Mouse (Mus musculus): Measurements from ENCODE around the gene Bdkrb1. TPM values are rescaled to one million over a fixed set of nuclear protein-coding genes. Genes with fewer than 3 reads are reported as not detected.

The Bdkrb1 gene
- polyA plus RNA-seq, 1 experiment from 2014 or later: 0.33 TPM

- no peaks in the 10 kb centered on the region for H3K9me3 ChIP-seq (ENCODE audit: control insufficient read depth, low read length)
- DNase-seq (ENCODE audit: low spot score) (no peak), ATAC-seq (ENCODE audit: low FRiP score) (no peak)
- peaks cover 13% of the 10 kb centered on the region for H3K4me1 ChIP-seq (replicated peaks; ENCODE audit: control insufficient read depth, insufficient read depth, low read length)
- 88% methylated on average over 5 of the region's 5 CpGs for WGBS
- no peak overlapping the region for H3K27ac ChIP-seq
- H3K4me2 ChIP-seq (replicated peaks): no peak overlapping the region
- H3K27me3 ChIP-seq (ENCODE audit: control insufficient read depth, insufficient read depth, low read length): peaks cover 34% of the 10 kb centered on the region
- H3K9ac ChIP-seq: no peak overlapping the region
- no peak overlapping the region for H3K4me3 ChIP-seq (replicated peaks; ENCODE audit: low read length)
- no peaks in the 10 kb centered on the region for H3K36me3 ChIP-seq (replicated peaks; ENCODE audit: control insufficient read depth, insufficient read depth)
Observed at GRCm38 (mm10) chr12:105565221-105565620, 37.7 kb upstream of the Bdkrb1 start.

GRCm38 (mm10) chr12:105571867-105572266 is 31.0 kb upstream of the Bdkrb1 start:
- Histone ChIP-seq H3K4me3 (replicated peaks; ENCODE audit: low read length) (no peak overlapping the region), H3K9me3 (ENCODE audit: control insufficient read depth, low read length) (no peaks in the 10 kb centered on the region), H3K4me1 (replicated peaks; ENCODE audit: control insufficient read depth, insufficient read depth, low read length) (no peaks in the 10 kb centered on the region), H3K9ac (no peak overlapping the region), H3K36me3 (replicated peaks; ENCODE audit: control insufficient read depth, insufficient read depth) (no peaks in the 10 kb centered on the region), H3K27me3 (ENCODE audit: control insufficient read depth, insufficient read depth, low read length) (no peaks in the 10 kb centered on the region), H3K27ac (no peak overlapping the region), H3K4me2 (replicated peaks) (no peak overlapping the region)
- ATAC-seq (ENCODE audit: low FRiP score): no peak
- 57% methylated on average over 3 of the region's 3 CpGs for WGBS
- DNase-seq (ENCODE audit: low spot score): no peak

- H3K9ac ChIP-seq: no peak overlapping the region
- no peaks in the 10 kb centered on the region for H3K9me3 ChIP-seq (ENCODE audit: control insufficient read depth, low read length)
- DNase-seq (ENCODE audit: low spot score) (no peak), ATAC-seq (ENCODE audit: low FRiP score) (no peak)
- H3K27me3 ChIP-seq (ENCODE audit: control insufficient read depth, insufficient read depth, low read length): no peaks in the 10 kb centered on the region
- H3K4me3 ChIP-seq (replicated peaks; ENCODE audit: low read length): no peak overlapping the region
- H3K36me3 ChIP-seq (replicated peaks; ENCODE audit: control insufficient read depth, insufficient read depth): no peaks in the 10 kb centered on the region
- no peak overlapping the region for H3K4me2 ChIP-seq (replicated peaks)
- 80% methylated on average over 2 of the region's 2 CpGs for WGBS
- H3K4me1 ChIP-seq (replicated peaks; ENCODE audit: control insufficient read depth, insufficient read depth, low read length): no peaks in the 10 kb centered on the region
- no peak overlapping the region for H3K27ac ChIP-seq
Observed at GRCm38 (mm10) chr12:105572622-105573021, 30.3 kb upstream of the Bdkrb1 start.

GRCm38 (mm10) chr12:105574356-105574755 is 28.5 kb upstream of the Bdkrb1 start:
- Histone ChIP-seq H3K4me3 (replicated peaks; ENCODE audit: low read length) (no peak overlapping the region), H3K36me3 (replicated peaks; ENCODE audit: control insufficient read depth, insufficient read depth) (no peaks in the 10 kb centered on the region), H3K9me3 (ENCODE audit: control insufficient read depth, low read length) (no peaks in the 10 kb centered on the region), H3K4me1 (replicated peaks; ENCODE audit: control insufficient read depth, insufficient read depth, low read length) (no peaks in the 10 kb centered on the region), H3K27ac (no peak overlapping the region), H3K9ac (no peak overlapping the region), H3K27me3 (ENCODE audit: control insufficient read depth, insufficient read depth, low read length) (no peaks in the 10 kb centered on the region), H3K4me2 (replicated peaks) (no peak overlapping the region)
- DNase-seq (ENCODE audit: low spot score) (no peak), ATAC-seq (ENCODE audit: low FRiP score) (no peak)
- WGBS: 91% methylated on average over 4 of the region's 4 CpGs

GRCm38 (mm10) chr12:105580490-105580889 is 22.4 kb upstream of the Bdkrb1 start:
- Histone ChIP-seq H3K4me2 (replicated peaks) (no peak overlapping the region), H3K9me3 (ENCODE audit: control insufficient read depth, low read length) (no peaks in the 10 kb centered on the region), H3K4me1 (replicated peaks; ENCODE audit: control insufficient read depth, insufficient read depth, low read length) (0 out of 2 replicates have a peak, but pooled peaks cover 3% of the 10 kb centered on the region), H3K4me3 (replicated peaks; ENCODE audit: low read length) (no peak overlapping the region), H3K27ac (no peak overlapping the region), H3K27me3 (ENCODE audit: control insufficient read depth, insufficient read depth, low read length) (no peaks in the 10 kb centered on the region), H3K9ac (no peak overlapping the region), H3K36me3 (replicated peaks; ENCODE audit: control insufficient read depth, insufficient read depth) (no peaks in the 10 kb centered on the region)
- DNase-seq (ENCODE audit: low spot score) (no peak), ATAC-seq (ENCODE audit: low FRiP score) (no peak)
- 73% methylated on average over 17 of the region's 17 CpGs for WGBS

DNA sequence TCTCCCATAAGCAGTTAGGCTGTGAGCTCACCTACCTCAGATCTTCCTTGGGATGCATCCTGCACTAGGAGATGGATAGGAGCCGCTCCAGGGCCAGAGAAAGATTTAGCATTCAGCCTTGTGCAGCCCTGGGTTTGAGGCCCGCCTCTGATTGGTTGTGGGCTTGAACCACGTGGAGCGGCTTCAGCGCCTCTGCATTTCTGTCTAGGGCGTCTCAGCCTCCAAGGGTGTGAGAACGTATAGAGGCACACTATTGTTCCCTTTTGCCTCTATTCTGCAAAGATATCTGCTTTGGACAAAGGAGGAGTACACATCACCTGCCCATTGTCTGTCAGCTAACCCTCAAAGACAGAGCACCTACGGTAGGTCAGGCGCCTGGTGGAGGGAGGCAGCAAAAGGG is 20.4 kb upstream of the Bdkrb1 start:
- Histone ChIP-seq H3K36me3 (replicated peaks; ENCODE audit: control insufficient read depth, insufficient read depth) (no peaks in the 10 kb centered on the region), H3K27me3 (ENCODE audit: control insufficient read depth, insufficient read depth, low read length) (no peaks in the 10 kb centered on the region), H3K4me2 (replicated peaks) (no peak overlapping the region), H3K9me3 (ENCODE audit: control insufficient read depth, low read length) (no peaks in the 10 kb centered on the region), H3K9ac (no peak overlapping the region), H3K4me3 (replicated peaks; ENCODE audit: low read length) (no peak overlapping the region), H3K27ac (no peak overlapping the region), H3K4me1 (replicated peaks; ENCODE audit: control insufficient read depth, insufficient read depth, low read length) (0 out of 2 replicates have a peak, but pooled peaks cover 3% of the 10 kb centered on the region)
- WGBS: 57% methylated on average over 9 of the region's 9 CpGs
- no peak for ATAC-seq (ENCODE audit: low FRiP score)
- no peak for DNase-seq (ENCODE audit: low spot score)

- no peak for DNase-seq (ENCODE audit: low spot score)
- H3K4me3 ChIP-seq (replicated peaks; ENCODE audit: low read length): no peak overlapping the region
- WGBS: 9% methylated on average over 2 of the region's 2 CpGs
- no peak overlapping the region for H3K9ac ChIP-seq
- no peak for ATAC-seq (ENCODE audit: low FRiP score)
- no peaks in the 10 kb centered on the region for H3K27me3 ChIP-seq (ENCODE audit: control insufficient read depth, insufficient read depth, low read length)
- H3K9me3 ChIP-seq (ENCODE audit: control insufficient read depth, low read length): no peaks in the 10 kb centered on the region
- no peaks in the 10 kb centered on the region for H3K36me3 ChIP-seq (replicated peaks; ENCODE audit: control insufficient read depth, insufficient read depth)
- no peak overlapping the region for H3K27ac ChIP-seq
- H3K4me1 ChIP-seq (replicated peaks; ENCODE audit: control insufficient read depth, insufficient read depth, low read length): 0 out of 2 replicates have a peak, but pooled peaks cover 3% of the 10 kb centered on the region
- no peak overlapping the region for H3K4me2 ChIP-seq (replicated peaks)
Observed at GRCm38 (mm10) chr12:105583484-105583883, 19.4 kb upstream of the Bdkrb1 start.

DNA sequence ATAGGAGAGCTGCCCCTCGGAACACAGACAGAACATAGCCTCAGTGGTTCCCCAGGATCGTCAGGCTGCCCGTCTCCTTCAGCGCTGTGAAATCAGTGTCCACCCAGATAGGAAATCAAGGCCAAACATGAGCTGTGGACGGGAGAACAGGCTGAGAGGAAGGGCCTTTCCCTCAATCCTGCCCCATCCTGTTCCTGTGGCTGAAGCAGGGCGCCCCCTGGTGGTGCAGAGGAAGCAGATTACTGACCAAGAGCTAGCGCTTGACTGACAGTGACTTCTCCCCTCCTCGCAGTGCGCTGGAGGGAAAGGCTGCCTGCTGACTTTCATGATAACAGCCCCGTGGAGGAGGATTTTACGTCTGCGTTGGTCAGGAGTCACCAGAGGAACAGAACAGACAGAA is 18.0 kb upstream of the Bdkrb1 start:
- ATAC-seq (ENCODE audit: low FRiP score): 0 out of 2 replicates have a peak, but pooled peaks have one; percentile 26
- WGBS: 21% methylated on average over 11 of the region's 12 CpGs
- H3K4me1 ChIP-seq (replicated peaks; ENCODE audit: control insufficient read depth, insufficient read depth, low read length): 0 out of 2 replicates have a peak, but pooled peaks cover 3% of the 10 kb centered on the region

GRCm38 (mm10) chr12:105587526-105587925 is 15.4 kb upstream of the Bdkrb1 start:
- H3K27ac ChIP-seq: no peak overlapping the region
- no peak overlapping the region for H3K4me2 ChIP-seq (replicated peaks)
- 0 out of 2 replicates have a peak, but pooled peaks cover 3% of the 10 kb centered on the region for H3K4me1 ChIP-seq (replicated peaks; ENCODE audit: control insufficient read depth, insufficient read depth, low read length)
- 85% methylated on average over 8 of the region's 8 CpGs for WGBS
- H3K27me3 ChIP-seq (ENCODE audit: control insufficient read depth, insufficient read depth, low read length): no peaks in the 10 kb centered on the region
- H3K36me3 ChIP-seq (replicated peaks; ENCODE audit: control insufficient read depth, insufficient read depth): no peaks in the 10 kb centered on the region
- DNase-seq (ENCODE audit: low spot score): no peak
- H3K9me3 ChIP-seq (ENCODE audit: control insufficient read depth, low read length): no peaks in the 10 kb centered on the region
- H3K4me3 ChIP-seq (replicated peaks; ENCODE audit: low read length): no peak overlapping the region
- no peak for ATAC-seq (ENCODE audit: low FRiP score)
- no peak overlapping the region for H3K9ac ChIP-seq

More for the DNA sequence above, 18.0 kb upstream of the Bdkrb1 start:
- DNase-seq (ENCODE audit: low spot score): peak; percentile 70
- Histone ChIP-seq H3K36me3 (replicated peaks; ENCODE audit: control insufficient read depth, insufficient read depth) (no peaks in the 10 kb centered on the region), H3K9me3 (ENCODE audit: control insufficient read depth, low read length) (no peaks in the 10 kb centered on the region), H3K27ac (no peak overlapping the region), H3K9ac (no peak overlapping the region), H3K4me2 (replicated peaks) (no peak overlapping the region), H3K27me3 (ENCODE audit: control insufficient read depth, insufficient read depth, low read length) (no peaks in the 10 kb centered on the region), H3K4me3 (replicated peaks; ENCODE audit: low read length) (no peak overlapping the region)

DNA sequence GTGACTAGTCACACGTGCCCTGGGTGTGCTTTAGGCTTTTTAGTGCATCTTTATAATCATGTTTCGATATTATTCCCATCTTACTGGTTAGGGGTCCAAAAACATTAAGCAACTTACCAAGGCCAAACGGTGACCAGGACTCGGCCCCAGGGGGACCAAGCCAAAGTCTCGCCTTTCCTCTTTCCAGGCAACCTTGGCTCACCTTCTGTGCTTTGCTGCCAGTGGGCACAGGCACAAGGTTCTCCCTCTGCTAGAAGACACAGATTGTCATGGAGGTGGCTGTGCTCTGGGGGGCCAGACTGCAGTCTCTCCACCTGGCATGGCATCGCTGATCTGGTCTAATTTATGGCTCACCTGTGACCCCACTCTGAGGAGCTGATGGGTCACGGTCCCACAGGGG is 12.1 kb upstream of the Bdkrb1 start:
- Histone ChIP-seq H3K27me3 (ENCODE audit: control insufficient read depth, insufficient read depth, low read length) (no peaks in the 10 kb centered on the region), H3K4me2 (replicated peaks) (no peak overlapping the region), H3K27ac (no peak overlapping the region), H3K4me3 (replicated peaks; ENCODE audit: low read length) (no peak overlapping the region), H3K4me1 (replicated peaks; ENCODE audit: control insufficient read depth, insufficient read depth, low read length) (no peaks in the 10 kb centered on the region), H3K36me3 (replicated peaks; ENCODE audit: control insufficient read depth, insufficient read depth) (no peaks in the 10 kb centered on the region), H3K9me3 (ENCODE audit: control insufficient read depth, low read length) (no peaks in the 10 kb centered on the region), H3K9ac (no peak overlapping the region)
- ATAC-seq (ENCODE audit: low FRiP score): no peak
- no peak for DNase-seq (ENCODE audit: low spot score)
- WGBS: 86% methylated on average over 7 of the region's 7 CpGs

Measured in hindbrain, embryonic 14.5 days (tissue).